Mouse (Mus musculus): ENCODE results near the gene Zc3h14.
A peak's percentile ranks its signal among the peaks of the same experiment; 100 is the strongest.

DNA sequence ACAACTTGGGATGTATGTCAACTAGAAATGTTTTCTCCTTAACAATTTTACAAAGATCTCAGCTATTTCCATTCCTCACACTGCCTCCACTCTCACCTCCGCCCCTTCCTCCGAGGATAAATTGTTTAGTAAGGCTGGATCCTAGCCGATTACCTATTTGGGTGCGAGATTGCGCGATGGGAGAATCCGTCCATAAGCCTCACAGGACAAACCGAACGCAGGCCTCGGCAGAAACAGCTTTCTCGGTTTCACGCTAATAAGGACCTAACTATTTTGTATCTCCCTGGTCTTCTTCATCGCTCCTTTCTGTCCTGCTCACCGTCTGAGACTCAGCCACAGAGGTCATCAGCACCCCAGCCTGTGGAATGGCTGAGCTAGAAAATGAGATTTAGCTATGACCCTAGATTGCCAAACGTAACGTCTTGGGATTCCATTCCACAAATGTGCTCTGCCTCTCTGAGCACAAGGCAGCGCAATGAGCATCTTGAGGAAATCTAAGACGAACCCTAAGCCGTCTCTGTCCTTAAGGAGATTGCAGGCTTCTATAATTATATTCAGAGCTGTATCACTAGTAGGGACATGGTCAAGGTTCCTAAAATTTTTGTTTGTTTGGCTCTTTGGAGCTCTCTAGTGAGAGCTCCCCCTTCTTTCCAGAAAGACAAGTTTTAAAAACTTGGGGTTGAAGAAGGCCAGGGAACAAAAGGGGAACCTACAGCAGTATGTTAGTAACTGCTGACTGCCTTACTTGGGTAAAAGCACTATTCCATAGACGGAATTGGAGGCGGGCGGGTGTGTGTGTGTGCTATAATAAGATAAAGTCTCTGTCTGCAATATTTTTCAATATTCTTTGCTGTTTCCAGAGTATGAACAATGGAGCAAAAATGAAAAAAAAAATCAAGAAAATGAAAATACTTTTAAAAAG lies 11.6 kb upstream of the Zc3h14 start:
- TF ChIP-seq POLR2A (IDR thresholded peaks at IDR 0.05; ENCODE audit: insufficient read length, low read depth) (peak; percentile 10), MAX (IDR thresholded peaks at IDR 0.05; ENCODE audit: low read depth) (no peak), POLR2AphosphoS2 (IDR thresholded peaks at IDR 0.05; ENCODE audit: insufficient read length, low read depth) (no peak), USF1 (IDR thresholded peaks at IDR 0.05; ENCODE audit: low read depth) (no peak), E2F4 (IDR thresholded peaks at IDR 0.05; ENCODE audit: insufficient read depth) (no peak), CEBPB (IDR thresholded peaks at IDR 0.05; ENCODE audit: insufficient read depth, poor library complexity, severe bottlenecking) (no peak), TCF3 (IDR thresholded peaks at IDR 0.05; ENCODE audit: insufficient read length, low read depth) (no peak)

Measured in myocyte (in vitro differentiated cells).